Mouse (Mus musculus) E14TG2a.4 (cell line): Measurements from ENCODE around the gene Fmn2.

Source experiments
- CTCF ChIP-seq: conservative IDR thresholded peaks from 2 replicates; pipeline ENCODE4 v1.5.1; 2014; ENCODE audit warnings: low read length
- NANOG ChIP-seq: IDR thresholded peaks from 2 replicates; pipeline ENCODE4 v1.6.1; 2014; ENCODE audit warnings: borderline replicate concordance, low read length, mixed read lengths

DNA sequence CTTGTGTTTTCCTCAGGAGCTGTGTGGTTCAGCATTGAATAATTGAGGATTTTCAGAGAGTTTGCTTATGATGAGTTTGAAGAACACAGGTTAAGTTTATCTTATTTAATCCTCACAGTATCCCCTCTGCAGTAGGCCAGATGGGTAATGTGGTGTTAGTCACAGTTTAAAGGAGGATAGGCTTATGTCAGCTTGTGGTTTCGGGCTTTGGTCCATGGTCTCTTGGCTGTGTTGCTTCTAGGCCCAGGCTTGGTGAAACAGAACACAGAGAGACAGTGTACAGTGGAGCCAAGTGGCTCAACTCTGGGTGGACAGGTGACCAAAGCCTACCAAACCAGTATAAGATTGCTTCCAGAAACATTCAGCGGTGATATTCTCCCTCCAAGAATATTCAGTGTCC, 98.4 kb downstream of the Fmn2 start:
- TF ChIP-seq CTCF (no peak), NANOG (no peak)
